Mouse (Mus musculus) yolk sac, embryonic 10.5 days (tissue): ENCODE results near the gene Exoc4.

ENCODE experiments used
- DNase-seq: peaks from one replicate; pipeline ENCODE4 v3.0.0-alpha.2; 2017; ENCODE audit warnings: low spot score

The Exoc4 gene

GRCm38 (mm10) chr6:33476134-33476533 lies 227.2 kb downstream of the Exoc4 start:
- no peak for DNase-seq

- no peak for DNase-seq
Measured at GRCm38 (mm10) chr6:33484568-33484967, 235.7 kb downstream of the Exoc4 start.

- no peak for DNase-seq
Measured at GRCm38 (mm10) chr6:33489788-33490187, 240.9 kb downstream of the Exoc4 start.

- no peak for DNase-seq
Measured at GRCm38 (mm10) chr6:33496141-33496855, 247.4 kb downstream of the Exoc4 start.

DNA sequence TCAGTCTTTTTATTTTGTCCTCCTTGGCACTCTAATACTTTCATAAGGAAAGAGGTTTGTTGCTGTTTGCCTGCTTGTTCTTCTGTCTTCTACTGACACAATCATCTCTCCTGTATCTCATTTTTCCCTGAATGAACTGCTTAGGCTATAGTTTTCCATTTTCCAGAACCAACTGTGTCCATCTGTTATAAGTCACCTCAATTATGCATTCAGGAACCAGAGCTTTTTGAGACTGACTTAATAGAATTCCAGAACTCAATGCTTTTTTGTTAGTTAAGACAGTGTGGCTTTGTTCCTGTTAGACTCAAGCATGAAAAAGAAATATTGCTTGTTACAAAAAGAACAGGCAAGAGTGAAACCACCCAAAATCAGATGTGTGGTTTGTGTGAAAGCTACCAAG lies 248.5 kb downstream of the Exoc4 start:
- DNase-seq: no peak

GRCm38 (mm10) chr6:33502388-33502787 lies 253.5 kb downstream of the Exoc4 start:
- no peak for DNase-seq

- DNase-seq: no peak
Measured at GRCm38 (mm10) chr6:33503381-33503780, 254.5 kb downstream of the Exoc4 start.

- DNase-seq: no peak
Measured at GRCm38 (mm10) chr6:33507134-33507533, 258.2 kb downstream of the Exoc4 start.

DNA sequence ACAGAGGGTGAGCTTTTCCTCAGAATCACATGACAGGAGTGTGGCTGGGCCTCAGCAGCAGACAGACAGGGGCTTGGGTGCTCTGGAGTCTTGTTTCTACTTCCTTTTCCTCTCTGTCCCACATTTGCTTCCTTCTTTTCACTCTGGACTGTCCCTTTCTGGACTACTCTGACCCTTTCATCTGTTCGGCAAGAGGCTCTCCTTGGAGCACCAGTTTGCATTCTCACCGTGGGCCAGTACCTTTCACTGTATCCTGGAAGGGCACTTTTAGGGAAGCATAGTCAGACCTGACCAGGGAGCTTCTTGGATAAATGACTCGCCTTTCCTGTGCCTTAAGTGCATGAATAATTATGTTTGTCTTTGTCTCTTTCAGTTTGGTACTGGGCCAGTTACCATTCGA lies 266.5 kb downstream of the Exoc4 start:
- no peak for DNase-seq

DNA sequence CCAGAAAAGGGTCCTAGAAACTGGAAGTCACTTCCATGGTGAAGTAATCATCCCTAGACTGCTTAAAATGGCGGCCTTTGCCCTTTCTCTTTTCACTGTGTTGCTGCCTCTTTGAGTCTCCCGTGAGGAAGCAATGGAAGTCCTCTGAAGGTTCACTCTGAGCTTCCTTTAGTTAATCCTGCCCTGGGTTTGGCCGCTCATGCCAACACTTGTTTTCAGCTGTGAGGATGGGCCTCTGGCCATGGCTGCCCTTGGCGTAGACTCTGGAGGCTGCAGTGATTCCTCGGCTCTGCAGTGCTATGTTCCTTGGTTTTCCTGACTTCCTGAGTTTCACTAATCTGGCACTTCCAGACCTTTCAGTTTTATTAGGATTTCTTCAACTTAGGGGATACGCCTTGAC lies 267.9 kb downstream of the Exoc4 start:
- no peak for DNase-seq

DNA sequence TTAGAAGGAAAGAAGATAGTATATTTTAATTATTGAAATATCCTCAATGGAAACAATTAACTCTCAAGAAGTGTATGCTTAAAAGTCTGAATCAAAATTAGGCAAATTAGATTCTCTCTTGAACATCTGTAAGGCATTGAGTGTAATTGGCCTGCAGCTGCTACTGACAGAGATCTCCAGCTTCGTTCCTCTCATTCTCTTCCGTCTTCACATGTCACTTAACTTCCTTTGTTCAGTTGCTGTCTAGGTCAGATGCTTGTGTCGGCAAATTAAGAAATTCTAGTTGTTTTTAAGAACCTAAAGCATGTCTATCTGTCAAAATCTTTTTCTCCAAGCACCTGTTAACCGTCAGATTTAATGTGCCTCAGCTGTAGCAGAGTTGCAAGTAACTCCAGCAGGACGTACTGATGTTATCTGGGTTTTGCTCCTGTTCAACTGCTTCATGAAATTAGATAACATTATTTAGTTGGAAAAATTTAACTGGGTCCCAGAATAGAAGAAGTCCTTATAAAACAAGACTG lies 269.1 kb downstream of the Exoc4 start:
- no peak for DNase-seq

- no peak for DNase-seq
Measured at GRCm38 (mm10) chr6:33525695-33526366, 276.9 kb downstream of the Exoc4 start.

GRCm38 (mm10) chr6:33540356-33540755 lies 291.5 kb downstream of the Exoc4 start:
- DNase-seq: no peak

DNA sequence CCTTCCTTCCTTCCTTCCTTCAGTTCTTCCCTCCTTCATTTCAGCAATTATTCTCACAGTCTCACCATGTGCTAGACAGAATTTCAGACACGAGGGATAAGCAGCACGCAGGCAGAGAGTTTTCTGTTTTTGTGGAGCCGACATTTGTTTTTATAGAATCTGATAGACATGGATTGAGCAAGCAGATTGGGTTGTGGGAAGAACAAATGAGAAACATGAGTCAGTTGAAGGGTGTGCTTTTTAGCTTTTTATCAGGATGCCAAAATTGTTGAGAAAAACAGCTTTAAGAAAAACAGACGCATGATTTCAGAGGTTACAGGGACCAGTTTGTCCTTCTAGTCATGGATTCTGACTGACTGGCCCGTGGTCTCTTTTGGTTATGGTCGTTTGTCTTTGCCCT lies 293.8 kb downstream of the Exoc4 start:
- DNase-seq: no peak

DNA sequence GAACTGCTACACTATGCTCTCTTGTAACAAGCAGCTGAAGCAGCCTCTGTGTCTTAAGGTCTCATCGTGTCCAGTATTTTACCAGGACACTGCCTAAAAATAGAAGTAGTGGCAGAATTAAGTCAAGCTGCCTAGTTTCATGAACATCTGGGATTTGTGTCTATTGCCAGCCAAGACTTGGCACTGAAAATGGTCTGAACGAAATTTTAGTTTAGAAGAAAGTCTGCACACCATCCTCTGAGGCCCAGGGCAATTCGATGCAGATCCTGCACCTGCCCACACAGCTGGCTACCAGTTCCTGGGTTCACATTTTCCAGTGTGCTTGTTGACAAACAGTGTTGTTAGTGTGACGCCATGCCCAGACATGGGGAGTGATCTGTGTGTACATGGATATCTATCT lies 303.0 kb downstream of the Exoc4 start:
- DNase-seq: no peak

DNA sequence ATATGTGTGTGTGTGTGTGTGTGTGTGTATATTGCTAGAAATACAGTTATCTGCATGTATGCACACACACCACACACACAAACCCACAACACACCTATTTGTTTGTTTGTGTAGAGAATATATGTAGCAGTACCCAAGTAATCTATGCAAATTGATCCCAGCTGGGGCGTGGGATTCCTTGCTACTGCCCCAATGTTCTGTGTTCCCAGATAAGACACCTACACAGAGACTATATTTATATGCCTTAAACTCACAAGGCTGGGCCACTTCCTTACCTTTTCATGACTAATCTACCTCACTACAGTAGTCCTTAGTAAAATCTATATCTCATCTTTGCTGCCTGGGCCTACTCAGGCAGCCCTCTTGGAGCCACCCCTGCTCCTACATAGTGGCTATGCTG lies 312.0 kb downstream of the Exoc4 start:
- no peak for DNase-seq

- DNase-seq: no peak
Measured at GRCm38 (mm10) chr6:33561911-33562310, 313.0 kb downstream of the Exoc4 start.

GRCm38 (mm10) chr6:33575947-33576346 lies 327.1 kb downstream of the Exoc4 start:
- DNase-seq: no peak

DNA sequence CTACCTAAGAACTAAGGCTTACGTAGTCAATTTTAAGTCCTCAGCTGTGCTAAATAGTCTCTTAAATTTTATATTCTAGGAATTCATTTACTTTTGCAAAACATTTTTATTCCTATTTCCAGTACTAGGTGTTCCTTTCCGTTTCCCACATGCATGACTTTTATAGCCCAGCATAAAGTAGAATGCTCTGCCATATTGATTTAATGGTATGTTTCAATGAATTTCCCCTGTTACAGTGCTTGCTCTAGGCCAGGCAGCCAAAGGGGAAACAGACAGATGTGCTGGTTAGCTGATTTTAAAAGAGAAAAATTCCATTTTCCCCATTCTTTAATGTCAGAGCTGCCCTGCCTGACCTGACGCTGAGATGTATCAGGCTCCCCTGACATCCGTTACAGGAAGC lies 359.6 kb downstream of the Exoc4 start:
- DNase-seq: no peak

GRCm38 (mm10) chr6:33613978-33614377 lies 365.1 kb downstream of the Exoc4 start:
- no peak for DNase-seq

DNA sequence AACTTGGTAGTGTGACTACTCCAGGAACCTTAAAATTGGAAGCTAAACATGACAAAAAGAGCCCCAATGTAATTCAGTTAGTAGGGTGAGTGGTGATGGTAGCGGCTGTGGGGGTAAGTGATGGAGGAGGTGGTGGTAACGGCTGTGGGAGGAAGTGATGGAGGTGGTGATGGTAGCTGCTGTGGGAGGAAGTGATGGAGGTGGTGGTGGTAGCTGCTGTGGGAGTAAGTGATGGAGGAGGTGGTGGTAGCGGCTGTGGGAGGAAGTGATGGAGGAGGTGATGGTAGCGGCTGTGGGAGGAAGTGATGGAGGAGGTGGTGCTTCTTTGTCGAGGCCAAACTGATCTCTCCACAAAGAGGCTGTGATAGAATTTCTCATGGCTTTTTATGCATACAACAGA lies 369.7 kb downstream of the Exoc4 start:
- no peak for DNase-seq

DNA sequence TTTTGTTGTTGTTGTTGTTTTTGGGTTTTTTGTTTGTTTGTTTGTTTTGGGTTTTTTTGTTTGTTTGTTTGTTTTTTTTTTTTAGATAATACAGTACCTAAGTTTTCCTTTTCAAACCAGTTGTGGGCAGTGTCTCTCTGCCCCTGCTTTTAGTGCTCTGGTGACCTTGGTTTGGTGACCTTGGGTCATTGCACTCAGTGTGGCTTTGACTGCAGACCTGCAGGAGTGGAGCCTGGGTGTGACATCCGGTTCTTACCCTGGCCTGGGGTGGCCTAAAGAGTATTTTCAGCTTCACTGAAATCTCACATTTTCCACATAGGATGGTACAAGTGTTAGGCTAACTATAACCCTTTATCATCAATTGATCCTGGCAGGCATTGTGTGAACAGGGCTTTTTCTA lies 371.8 kb downstream of the Exoc4 start:
- no peak for DNase-seq

DNA sequence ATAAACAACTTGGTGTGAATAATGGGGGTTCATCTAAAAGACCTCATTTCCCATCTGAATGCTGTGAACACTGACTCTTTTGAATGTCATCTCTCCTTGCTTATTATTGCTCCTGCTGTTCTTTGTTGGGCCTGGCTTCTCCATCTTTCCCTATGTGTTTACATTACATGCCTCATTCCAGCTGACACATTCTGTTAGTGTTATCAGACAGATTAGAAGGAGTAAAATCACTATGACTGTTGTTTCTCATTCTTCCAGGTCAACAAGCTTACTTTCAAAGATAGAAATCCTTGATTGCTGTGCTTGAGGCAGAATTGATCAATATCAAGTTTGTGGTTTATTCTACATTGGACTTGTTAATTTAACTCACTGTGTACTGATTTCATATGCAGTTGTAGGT lies 377.0 kb downstream of the Exoc4 start:
- no peak for DNase-seq

- DNase-seq: no peak
Measured at GRCm38 (mm10) chr6:33631133-33631532, 382.2 kb downstream of the Exoc4 start.
